Mouse (Mus musculus): ENCODE results near the gene Polr2j.

GRCm38 (mm10) chr5:136076284-136076683, 40.1 kb upstream of the Polr2j start:
- TF ChIP-seq CTCF (IDR thresholded peaks at IDR 0.05; ENCODE audit: low read depth) (no peak), EP300 (optimal IDR thresholded peaks at IDR 0.05) (no peak)
